Mouse (Mus musculus): ENCODE results near the gene Uap1l1. TPM values are rescaled to one million over a fixed set of nuclear protein-coding genes. Genes with fewer than 3 reads are reported as not detected.
A peak's percentile ranks its signal among the peaks of the same experiment; 100 is the strongest.

Gene Uap1l1
- polyA plus RNA-seq, 1 experiment = 22.1 TPM

DNA sequence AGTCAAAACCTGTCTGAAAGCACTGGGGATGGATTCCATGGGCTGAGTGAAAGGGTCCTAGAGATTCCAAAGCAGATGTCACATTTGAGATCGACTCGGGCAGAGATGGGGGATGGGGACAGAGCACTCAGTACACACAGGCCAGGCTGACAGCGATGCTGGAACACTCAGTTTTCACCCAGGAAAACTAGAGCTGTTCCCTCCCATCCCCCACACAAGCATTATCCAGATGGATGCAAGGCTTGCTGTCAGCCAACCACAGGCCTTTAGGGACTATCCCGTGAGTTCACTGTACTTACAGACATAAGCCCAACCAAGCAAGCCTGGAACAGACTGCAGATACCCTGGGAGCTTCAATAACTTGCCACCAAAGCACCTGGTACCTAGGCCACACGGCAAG is 25.8 kb upstream of the Uap1l1 start:
- DNase-seq = no peak
- no peak overlapping the region for H3K27ac ChIP-seq (ENCODE audit: insufficient read depth, low read length)
- no peak overlapping the region for H3K4me3 ChIP-seq (replicated peaks; ENCODE audit: insufficient read depth, low read depth, low read length)
- H3K27me3 ChIP-seq (ENCODE audit: control insufficient read depth, insufficient read depth, low read length) = no peaks in the 10 kb centered on the region
- no peak for TF ChIP-seq CTCF (IDR thresholded peaks at IDR 0.05; ENCODE audit: borderline replicate concordance, insufficient read depth, low read depth, low read length)
- TF ChIP-seq POLR2A (IDR thresholded peaks at IDR 0.05; ENCODE audit: borderline replicate concordance, insufficient read depth, low read length) = no peak
- 26% methylated on average over 5 of the region's 5 CpGs for WGBS
- H3K4me1 ChIP-seq (ENCODE audit: control insufficient read depth, insufficient read depth, low read length) = peaks cover 2% of the 10 kb centered on the region; the same call in 1 of the 2 replicates

DNA sequence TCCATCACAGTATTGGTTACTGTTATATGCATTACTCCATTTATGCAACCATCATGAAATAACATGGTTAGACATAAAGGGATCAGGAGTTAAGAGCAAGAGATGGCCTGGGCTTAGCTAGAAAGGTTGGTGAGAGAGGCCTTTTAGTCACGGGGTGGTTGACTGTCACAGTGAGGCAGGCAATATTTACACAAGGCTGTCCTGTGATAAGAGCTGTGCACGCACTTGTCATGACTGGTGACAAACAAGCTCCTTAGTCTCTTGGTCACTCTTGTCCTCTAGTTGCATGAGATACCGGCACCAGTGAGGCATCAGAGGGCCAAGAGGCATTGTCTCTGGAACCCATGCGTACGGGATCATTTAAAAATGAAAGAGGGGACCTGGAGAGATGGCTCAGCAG is 19.0 kb upstream of the Uap1l1 start:
- TF ChIP-seq POLR2A (IDR thresholded peaks at IDR 0.05; ENCODE audit: borderline replicate concordance, insufficient read depth, low read length) = no peak
- no peak overlapping the region for H3K4me3 ChIP-seq (replicated peaks; ENCODE audit: insufficient read depth, low read depth, low read length)
- 91% methylated on average over 5 of the region's 5 CpGs for WGBS
- H3K27ac ChIP-seq (ENCODE audit: insufficient read depth, low read length) = no peak overlapping the region
- no peak for DNase-seq
- H3K27me3 ChIP-seq (ENCODE audit: control insufficient read depth, insufficient read depth, low read length) = no peaks in the 10 kb centered on the region
- no peaks in the 10 kb centered on the region for H3K4me1 ChIP-seq (ENCODE audit: control insufficient read depth, insufficient read depth, low read length)

DNA sequence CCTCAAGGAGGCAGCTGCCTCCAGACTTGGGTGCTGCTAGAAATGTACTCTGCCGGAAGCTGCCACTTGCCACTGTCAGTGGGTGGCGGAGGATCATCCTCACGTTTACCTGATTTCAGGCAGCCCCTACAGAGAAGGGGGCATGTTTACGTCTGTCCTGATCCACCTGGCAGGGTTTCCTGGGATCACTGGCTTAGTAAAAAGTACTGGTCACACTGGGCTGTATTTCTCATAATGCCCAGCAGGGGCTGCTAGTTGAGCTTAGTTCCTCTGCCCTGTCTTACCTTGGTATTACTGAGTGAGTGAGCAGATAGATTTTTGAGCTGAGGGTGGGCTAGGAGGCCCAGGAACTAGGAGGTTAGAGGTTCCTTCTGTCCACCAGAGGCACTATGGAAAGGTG is 11.1 kb upstream of the Uap1l1 start:
- DNase-seq = peak; percentile 69
- TF ChIP-seq POLR2A (IDR thresholded peaks at IDR 0.05; ENCODE audit: borderline replicate concordance, insufficient read depth, low read length) (no peak), CTCF (IDR thresholded peaks at IDR 0.05; ENCODE audit: borderline replicate concordance, insufficient read depth, low read depth, low read length) (peak; percentile 77)
- Histone ChIP-seq H3K27me3 (ENCODE audit: control insufficient read depth, insufficient read depth, low read length) (no peaks in the 10 kb centered on the region), H3K4me3 (replicated peaks; ENCODE audit: insufficient read depth, low read depth, low read length) (no peak overlapping the region), H3K4me1 (ENCODE audit: control insufficient read depth, insufficient read depth, low read length) (peaks cover 6% of the 10 kb centered on the region), H3K27ac (ENCODE audit: insufficient read depth, low read length) (no peak overlapping the region)
- WGBS = 54% methylated on average over 4 of the region's 4 CpGs

DNA sequence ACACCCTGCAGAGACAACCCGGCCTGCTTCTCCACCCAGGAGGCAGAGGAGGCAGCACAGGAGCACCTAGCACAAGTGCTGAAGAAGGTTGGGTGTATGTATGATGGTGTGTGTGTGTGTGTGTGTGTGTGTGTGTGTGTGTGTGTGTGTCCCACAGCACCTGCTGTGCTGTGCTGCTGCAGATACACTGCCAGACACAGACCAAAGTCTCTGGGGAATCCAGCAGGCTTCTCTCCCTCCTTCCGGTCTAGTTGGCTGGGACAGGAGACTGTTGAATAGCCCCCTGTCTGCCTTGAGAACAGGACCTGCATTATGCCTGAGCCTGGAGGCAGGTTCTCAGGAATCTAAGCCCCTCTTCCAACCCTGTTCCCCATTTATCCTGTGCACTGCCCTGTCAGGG is 7.9 kb upstream of the Uap1l1 start:
- Histone ChIP-seq H3K4me3 (replicated peaks; ENCODE audit: insufficient read depth, low read depth, low read length) (no peak overlapping the region), H3K4me1 (ENCODE audit: control insufficient read depth, insufficient read depth, low read length) (peaks cover 6% of the 10 kb centered on the region), H3K27ac (ENCODE audit: insufficient read depth, low read length) (no peak overlapping the region), H3K27me3 (ENCODE audit: control insufficient read depth, insufficient read depth, low read length) (no peaks in the 10 kb centered on the region)
- DNase-seq = no peak
- TF ChIP-seq CTCF (IDR thresholded peaks at IDR 0.05; ENCODE audit: borderline replicate concordance, insufficient read depth, low read depth, low read length) (no peak), POLR2A (IDR thresholded peaks at IDR 0.05; ENCODE audit: borderline replicate concordance, insufficient read depth, low read length) (no peak)
- WGBS = 46% methylated on average over 2 of the region's 2 CpGs

DNA sequence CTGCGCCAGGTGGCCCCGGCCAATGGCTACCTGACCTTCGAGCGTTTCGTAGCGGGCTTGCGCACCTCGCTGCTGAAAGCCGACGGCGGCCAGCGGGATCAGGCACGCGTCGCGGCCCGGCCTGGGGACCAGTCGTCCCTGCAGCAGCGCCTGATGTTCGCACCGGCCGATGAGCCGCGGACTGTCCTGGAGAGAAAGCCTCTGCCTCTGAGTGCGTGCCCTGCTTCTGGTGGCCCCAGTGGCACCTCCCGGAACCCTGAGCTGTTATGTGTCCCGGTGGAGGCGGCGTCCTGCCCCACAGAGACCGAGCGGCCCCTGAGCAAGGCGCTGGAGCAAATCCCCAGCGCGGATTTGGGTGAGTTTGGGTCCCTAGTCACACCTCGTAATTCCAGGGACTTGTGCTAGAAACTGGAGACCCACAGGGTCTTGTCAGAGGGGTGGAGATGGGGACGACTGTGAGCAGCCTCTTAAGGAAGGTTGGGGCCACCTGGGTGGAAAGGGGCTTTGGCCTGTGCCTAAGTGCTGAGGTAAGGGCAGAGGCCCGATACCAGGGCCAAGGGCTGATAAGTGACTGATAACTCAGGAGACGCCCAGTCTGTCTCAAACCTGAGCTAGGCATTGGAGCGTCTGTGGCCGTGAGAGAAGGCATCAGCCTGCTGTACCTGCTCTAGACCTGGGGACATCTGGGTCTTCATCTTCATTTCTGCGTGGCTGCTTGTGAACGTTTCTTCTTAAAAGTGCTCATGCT is 7.3 kb upstream of the Uap1l1 start:
- no peak for TF ChIP-seq POLR2A (IDR thresholded peaks at IDR 0.05; ENCODE audit: borderline replicate concordance, insufficient read depth, low read length)
- no peak for TF ChIP-seq CTCF (IDR thresholded peaks at IDR 0.05; ENCODE audit: borderline replicate concordance, insufficient read depth, low read depth, low read length)
- H3K4me1 ChIP-seq (ENCODE audit: control insufficient read depth, insufficient read depth, low read length) = peaks cover 6% of the 10 kb centered on the region
- H3K27ac ChIP-seq (ENCODE audit: insufficient read depth, low read length) = no peak overlapping the region
- 7% methylated on average over 42 of the region's 42 CpGs for WGBS
- H3K27me3 ChIP-seq (ENCODE audit: control insufficient read depth, insufficient read depth, low read length) = no peaks in the 10 kb centered on the region
- DNase-seq = no peak
- peak overlapping the region; percentile 72 for H3K4me3 ChIP-seq (replicated peaks; ENCODE audit: insufficient read depth, low read depth, low read length)

DNA sequence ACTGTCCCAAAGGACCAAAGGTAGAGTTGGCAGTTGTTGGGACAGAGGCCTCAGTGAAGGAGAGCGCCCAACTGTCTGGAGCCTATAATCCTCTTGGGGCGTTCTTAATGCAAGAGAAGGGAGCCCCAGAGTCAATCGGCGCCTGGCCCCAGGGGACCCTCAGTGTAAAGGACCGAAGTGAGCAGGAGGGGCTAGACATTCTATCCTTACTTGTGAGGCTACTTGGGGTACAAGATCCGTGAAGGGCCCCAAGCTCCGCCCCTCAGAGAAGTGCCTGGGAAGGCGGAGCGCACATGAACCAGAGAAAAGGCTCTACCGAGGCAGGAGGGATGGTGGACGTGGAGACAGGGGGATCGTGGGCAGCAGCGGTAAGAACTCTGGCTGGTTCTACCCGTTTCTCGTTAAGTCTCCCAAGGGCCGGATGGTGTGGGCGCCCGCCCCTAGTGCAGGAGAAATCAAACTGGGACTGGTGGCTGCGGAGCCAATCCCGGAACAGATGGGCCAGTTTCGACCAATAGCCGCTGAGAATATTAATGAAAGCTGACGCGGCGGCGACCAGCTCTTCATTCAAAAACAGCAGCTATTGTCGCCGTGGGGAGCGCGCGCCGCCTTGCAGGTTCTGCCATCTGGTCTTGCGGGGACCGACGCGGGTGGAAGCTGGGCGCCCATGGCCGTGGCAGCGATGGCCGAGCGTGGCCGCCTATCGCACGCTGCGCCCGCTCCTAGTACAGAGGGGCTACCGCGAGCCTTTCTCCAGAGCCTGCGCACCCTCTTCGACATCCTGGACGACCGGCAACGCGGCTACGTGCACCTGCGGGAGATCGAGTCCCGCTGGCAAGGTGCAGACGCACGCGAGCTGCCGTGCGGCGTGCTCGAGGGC is 6.5 kb upstream of the Uap1l1 start, which contains the start of gene Sapcd2:
Gene Sapcd2, plus strand, starts transcription at position 558 of the 880 bp plus-strand sequence.
- TF ChIP-seq POLR2A (IDR thresholded peaks at IDR 0.05; ENCODE audit: borderline replicate concordance, insufficient read depth, low read length) (peak; percentile 19; the same call in 1 of the 2 replicates), CTCF (IDR thresholded peaks at IDR 0.05; ENCODE audit: borderline replicate concordance, insufficient read depth, low read depth, low read length) (no peak)
- DNase-seq = peak; percentile 90 to 91
- WGBS = under 1% methylated on average over 65 of the region's 65 CpGs
- Histone ChIP-seq H3K4me3 (replicated peaks; ENCODE audit: insufficient read depth, low read depth, low read length) (peak within 1 kb of the TSS; percentile 72), H3K4me1 (ENCODE audit: control insufficient read depth, insufficient read depth, low read length) (peaks cover 6% of the 10 kb centered on the region), H3K27ac (ENCODE audit: insufficient read depth, low read length) (no peak within 1 kb of the TSS), H3K27me3 (ENCODE audit: control insufficient read depth, insufficient read depth, low read length) (no peaks in the 10 kb centered on the region)

DNA sequence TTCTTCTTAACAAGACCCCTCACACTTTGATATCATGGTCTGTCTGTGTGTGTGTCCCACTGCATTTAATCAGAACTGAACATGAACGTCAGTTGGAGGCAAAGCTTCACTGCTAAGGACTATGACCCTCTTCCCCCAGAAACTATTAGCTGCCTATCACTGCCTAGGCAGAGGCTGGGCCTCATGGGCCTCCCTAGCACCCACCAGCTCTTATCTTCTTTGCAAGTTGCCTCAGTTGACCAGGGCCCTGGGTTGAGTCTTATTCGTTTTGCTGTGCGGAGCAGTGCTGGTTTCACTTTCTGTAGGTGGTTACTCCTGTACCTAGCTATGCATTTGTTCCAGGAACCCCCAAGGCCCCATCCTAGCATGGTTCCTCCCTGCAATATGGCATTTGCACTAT is 4.5 kb upstream of the Uap1l1 start:
- Histone ChIP-seq H3K4me3 (replicated peaks; ENCODE audit: insufficient read depth, low read depth, low read length) (no peak overlapping the region), H3K27ac (ENCODE audit: insufficient read depth, low read length) (no peak overlapping the region), H3K4me1 (ENCODE audit: control insufficient read depth, insufficient read depth, low read length) (peaks cover 6% of the 10 kb centered on the region), H3K27me3 (ENCODE audit: control insufficient read depth, insufficient read depth, low read length) (no peaks in the 10 kb centered on the region)
- 88% methylated on average over 3 of the region's 3 CpGs for WGBS
- no peak for DNase-seq
- TF ChIP-seq POLR2A (IDR thresholded peaks at IDR 0.05; ENCODE audit: borderline replicate concordance, insufficient read depth, low read length) = no peak
- no peak for TF ChIP-seq CTCF (IDR thresholded peaks at IDR 0.05; ENCODE audit: borderline replicate concordance, insufficient read depth, low read depth, low read length)

DNA sequence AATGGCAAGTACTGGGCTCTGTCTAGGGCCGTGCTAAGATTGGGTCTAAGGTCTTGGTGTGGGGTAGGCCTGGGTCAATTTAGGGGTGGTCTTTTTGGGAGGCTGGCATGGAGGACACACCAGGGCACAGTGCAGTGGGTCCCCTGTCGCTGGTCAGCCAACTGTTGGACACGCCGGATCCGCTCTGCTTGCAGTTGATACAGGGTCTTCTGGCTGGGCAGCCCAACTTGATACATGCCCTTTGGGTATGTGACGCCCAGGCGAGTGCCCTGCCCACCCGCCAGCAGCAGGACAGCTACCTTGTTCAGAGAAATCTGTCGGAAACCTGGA is 756 bp downstream of the Uap1l1 start:
- TF ChIP-seq CTCF (IDR thresholded peaks at IDR 0.05; ENCODE audit: borderline replicate concordance, insufficient read depth, low read depth, low read length) (no peak), POLR2A (IDR thresholded peaks at IDR 0.05; ENCODE audit: borderline replicate concordance, insufficient read depth, low read length) (no peak)
- DNase-seq = no peak
- H3K27me3 ChIP-seq (ENCODE audit: control insufficient read depth, insufficient read depth, low read length) = no peaks in the 10 kb centered on the region
- no peaks in the 10 kb centered on the region for H3K4me1 ChIP-seq (ENCODE audit: control insufficient read depth, insufficient read depth, low read length)
- H3K27ac ChIP-seq (ENCODE audit: insufficient read depth, low read length) = no peak overlapping the region
- H3K4me3 ChIP-seq (replicated peaks; ENCODE audit: insufficient read depth, low read depth, low read length) = peak overlapping the region; percentile 61
- WGBS = 64% methylated on average over 9 of the region's 9 CpGs

Measured in cerebellum, adult 2 months (tissue).